Mouse (Mus musculus): ENCODE data around the gene Dkk3. TPM values are rescaled to one million over a fixed set of nuclear protein-coding genes. Genes with fewer than 3 reads are reported as not detected.
"Not testable (repeated sequence)": the region's sequence is repeated elsewhere in the genome, so short reads cannot be mapped to it uniquely, and the experiment has no call there.

Dkk3 gene
- polyA plus RNA-seq, 1 experiment from 2014 or later: 99.3 TPM

DNA sequence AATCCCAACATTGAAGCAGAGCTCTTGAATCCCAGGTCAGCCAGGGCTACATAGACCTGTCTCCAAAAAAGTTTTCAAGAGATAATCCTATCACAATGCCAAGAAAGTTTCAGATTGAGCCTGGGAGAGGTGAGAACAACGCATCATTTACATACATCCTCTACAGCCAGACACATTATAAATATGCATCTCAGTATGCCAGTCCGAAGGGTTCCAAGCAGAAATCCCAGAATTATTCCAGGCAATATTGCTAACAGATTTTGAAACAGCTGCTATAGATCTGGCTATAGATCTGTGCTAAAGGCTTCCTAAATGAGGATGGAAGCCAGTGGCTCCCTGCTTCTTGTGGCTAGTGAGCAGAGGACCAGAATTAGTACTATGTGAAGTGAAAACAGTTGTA, 58.0 kb downstream of the Dkk3 start:
- Histone ChIP-seq H3K4me3 (no peak overlapping the region), H3K4me2 (no peak overlapping the region), H3K36me3 (peaks cover 67% of the 10 kb centered on the region), H3K27ac (no peak overlapping the region), H3K4me1 (no peaks in the 10 kb centered on the region), H3K27me3 (no peaks in the 10 kb centered on the region), H3K9me3 (no peaks in the 10 kb centered on the region), H3K9ac (no peak overlapping the region)
- no peak for ATAC-seq (ENCODE audit: insufficient number of reproducible peaks, low FRiP score, low TSS enrichment, low read depth)
- WGBS: 92% methylated on average over 2 of the region's 2 CpGs

DNA sequence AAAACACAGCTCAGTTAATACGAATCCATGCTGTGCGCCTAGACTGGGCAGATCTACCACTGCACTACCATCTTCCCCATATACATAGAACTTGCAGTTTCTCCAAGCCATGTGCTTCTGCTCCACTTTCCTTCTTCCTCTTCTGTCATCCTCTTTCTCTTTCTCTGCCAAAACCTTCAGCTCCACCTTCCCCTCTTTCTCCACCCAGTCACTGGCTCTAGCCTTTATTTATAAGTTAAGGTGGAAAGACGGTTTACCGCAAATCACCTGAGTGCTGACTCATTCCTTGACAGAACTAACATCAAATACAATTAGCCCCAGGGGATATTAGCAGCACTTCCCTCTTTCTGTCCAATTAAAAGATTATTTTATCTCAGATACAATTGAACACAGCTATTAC, 63.9 kb downstream of the Dkk3 start:
- H3K4me2 ChIP-seq; H3K4me1 ChIP-seq; H3K9ac ChIP-seq; ATAC-seq (ENCODE audit: insufficient number of reproducible peaks, low FRiP score, low TSS enrichment, low read depth); H3K27ac ChIP-seq; H3K27me3 ChIP-seq; H3K4me3 ChIP-seq; H3K9me3 ChIP-seq: not testable (repeated sequence)
- peaks cover 81% of the 10 kb centered on the region for H3K36me3 ChIP-seq
- WGBS: 91% methylated on average over 4 of the region's 4 CpGs

DNA sequence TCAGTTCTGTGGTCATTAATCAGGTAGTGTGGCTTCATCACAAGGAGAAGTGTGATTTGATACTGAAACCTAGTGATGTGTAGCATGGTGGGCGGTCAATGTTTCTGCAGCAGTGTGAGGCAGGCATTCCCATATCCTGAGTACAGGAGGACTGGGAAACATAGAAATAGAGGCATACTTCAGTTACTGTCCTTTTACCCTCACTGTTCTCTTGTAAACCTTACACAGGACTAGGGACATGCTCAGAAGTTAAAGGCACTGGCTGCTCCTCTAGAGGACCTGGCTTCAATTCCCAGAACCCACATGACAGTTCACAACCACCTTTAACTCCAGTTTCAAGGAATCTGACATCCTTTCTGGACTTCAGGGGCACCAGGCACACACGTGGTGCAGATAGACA, 72.7 kb downstream of the Dkk3 start:
- Histone ChIP-seq H3K9ac (no peak overlapping the region), H3K4me1 (no peaks in the 10 kb centered on the region), H3K9me3 (no peaks in the 10 kb centered on the region), H3K4me2 (no peak overlapping the region), H3K27me3 (no peaks in the 10 kb centered on the region), H3K27ac (no peak overlapping the region), H3K4me3 (no peak overlapping the region), H3K36me3 (peaks cover 58% of the 10 kb centered on the region)
- ATAC-seq (ENCODE audit: insufficient number of reproducible peaks, low FRiP score, low TSS enrichment, low read depth): no peak
- 91% methylated on average over 2 of the region's 2 CpGs for WGBS

DNA sequence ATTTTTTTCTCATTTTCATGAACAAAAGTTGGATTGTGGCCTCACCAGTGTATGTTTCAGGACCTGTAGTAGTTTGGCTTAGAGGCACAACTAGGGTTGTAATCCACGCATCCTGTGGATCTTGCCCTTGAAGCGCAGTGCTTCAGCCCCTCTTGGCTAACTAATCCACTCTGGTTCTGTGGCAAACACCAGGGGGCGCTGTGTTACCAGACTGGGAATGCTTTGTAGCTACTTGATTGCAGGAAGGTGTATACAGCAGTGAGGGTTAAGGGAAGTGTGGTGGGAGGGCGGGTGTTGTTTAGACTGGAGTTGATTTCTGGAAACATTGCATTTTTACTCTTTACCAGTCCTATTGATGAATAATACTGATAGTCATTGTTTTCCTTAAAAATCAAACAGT, 73.8 kb downstream of the Dkk3 start:
- Histone ChIP-seq H3K27me3 (no peaks in the 10 kb centered on the region), H3K4me3 (no peak overlapping the region), H3K9ac (no peak overlapping the region), H3K9me3 (no peaks in the 10 kb centered on the region), H3K4me1 (no peaks in the 10 kb centered on the region), H3K36me3 (peaks cover 56% of the 10 kb centered on the region), H3K4me2 (no peak overlapping the region), H3K27ac (no peak overlapping the region)
- 39% methylated on average over 4 of the region's 4 CpGs for WGBS
- ATAC-seq (ENCODE audit: insufficient number of reproducible peaks, low FRiP score, low TSS enrichment, low read depth): no peak

DNA sequence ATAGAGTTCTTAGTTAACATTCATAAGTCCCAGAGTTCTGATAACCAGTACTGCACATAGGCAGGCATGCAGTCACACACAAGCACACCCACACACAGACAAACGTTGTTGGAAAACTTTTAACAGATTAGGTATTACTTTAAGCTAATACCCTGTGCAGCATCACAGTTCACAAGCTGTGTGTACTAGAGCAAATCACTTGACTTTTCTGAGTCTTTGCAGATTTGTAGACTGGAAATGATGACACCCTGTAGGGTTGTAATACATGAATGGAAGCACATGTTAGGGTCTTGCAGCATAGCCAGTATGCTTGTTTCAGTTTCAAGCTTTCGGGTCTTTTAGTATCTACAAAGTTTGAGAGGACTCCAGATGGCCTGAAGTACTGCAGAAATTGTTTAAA, 74.6 kb downstream of the Dkk3 start:
- ATAC-seq (ENCODE audit: insufficient number of reproducible peaks, low FRiP score, low TSS enrichment, low read depth): no peak
- H3K9me3 ChIP-seq: no peaks in the 10 kb centered on the region
- H3K27ac ChIP-seq: no peak overlapping the region
- peaks cover 54% of the 10 kb centered on the region for H3K36me3 ChIP-seq
- H3K27me3 ChIP-seq: no peaks in the 10 kb centered on the region
- H3K4me1 ChIP-seq: no peaks in the 10 kb centered on the region
- WGBS: 57% methylated on average over 2 of the region's 2 CpGs
- H3K4me2 ChIP-seq: no peak overlapping the region
- no peak overlapping the region for H3K9ac ChIP-seq
- H3K4me3 ChIP-seq: no peak overlapping the region

DNA sequence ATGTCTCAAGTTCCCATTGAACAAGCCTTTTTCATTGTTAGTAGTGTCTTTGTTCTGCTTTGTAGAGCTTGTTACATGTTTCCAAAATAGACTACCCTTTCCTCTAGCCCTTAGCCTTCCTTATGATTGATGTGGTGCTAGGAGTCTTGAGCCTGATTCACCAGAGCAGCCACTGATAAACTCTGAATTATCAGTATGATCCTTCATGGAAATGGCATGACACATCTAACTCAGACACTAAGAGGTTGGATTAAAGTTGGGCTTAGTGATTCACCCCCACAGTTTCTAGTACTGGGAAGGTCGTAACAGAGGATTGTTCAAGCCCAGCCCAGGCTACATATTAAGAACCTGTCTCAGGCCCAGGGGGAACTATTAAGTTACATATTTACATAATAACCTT, 76.2 kb downstream of the Dkk3 start:
- H3K4me1 ChIP-seq: no peaks in the 10 kb centered on the region
- H3K27me3 ChIP-seq: no peaks in the 10 kb centered on the region
- no peak overlapping the region for H3K4me2 ChIP-seq
- peaks cover 47% of the 10 kb centered on the region for H3K36me3 ChIP-seq
- no peak for ATAC-seq (ENCODE audit: insufficient number of reproducible peaks, low FRiP score, low TSS enrichment, low read depth)
- H3K9ac ChIP-seq: no peak overlapping the region
- no peak overlapping the region for H3K4me3 ChIP-seq
- no peaks in the 10 kb centered on the region for H3K9me3 ChIP-seq
- H3K27ac ChIP-seq: no peak overlapping the region
- WGBS: 78% methylated on average over 1 of the region's 1 CpGs

DNA sequence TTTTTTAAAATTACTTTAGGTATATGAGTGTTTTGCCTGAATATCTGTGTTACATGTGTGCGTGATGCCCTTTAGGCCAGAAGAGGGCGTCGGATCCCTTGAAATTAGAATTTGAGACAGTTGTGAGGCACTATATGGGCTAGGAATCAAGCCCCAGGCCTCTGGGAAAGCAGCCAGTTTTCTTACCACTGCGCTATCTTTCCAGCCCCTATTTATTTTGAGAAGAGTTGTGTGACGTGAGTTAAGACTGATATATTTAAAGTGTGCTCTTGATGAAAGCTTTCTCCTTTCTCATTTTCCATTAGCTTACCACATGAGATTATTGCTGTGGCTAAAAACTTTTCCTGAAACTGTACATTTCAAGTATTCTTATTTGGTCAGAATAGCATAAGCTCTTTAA, 84.0 kb downstream of the Dkk3 start:
- no peaks in the 10 kb centered on the region for H3K27me3 ChIP-seq
- H3K36me3 ChIP-seq: peaks cover 32% of the 10 kb centered on the region
- H3K9ac ChIP-seq: no peak overlapping the region
- no peaks in the 10 kb centered on the region for H3K9me3 ChIP-seq
- H3K4me1 ChIP-seq: no peaks in the 10 kb centered on the region
- no peak for ATAC-seq (ENCODE audit: insufficient number of reproducible peaks, low FRiP score, low TSS enrichment, low read depth)
- no peak overlapping the region for H3K4me3 ChIP-seq
- WGBS: 89% methylated on average over 5 of the region's 5 CpGs
- no peak overlapping the region for H3K4me2 ChIP-seq
- no peak overlapping the region for H3K27ac ChIP-seq

Other genes starting within 250 kb of the Dkk3 start
- gene Usp47, start 135.6 kb downstream of the Dkk3 start, polyA plus RNA-seq (2015; fragmentation: Nextera tagmentation; extraction: Ambion mirVana): 65.1 and 66.5 TPM in 2 replicates
- gene Mical2, start 66.8 kb upstream of the Dkk3 start, polyA plus RNA-seq (2015; fragmentation: Nextera tagmentation; extraction: Ambion mirVana): 4.4 and 6.2 TPM in 2 replicates